Mouse (Mus musculus): ENCODE data around the gene Ppp1r9a.

DNA sequence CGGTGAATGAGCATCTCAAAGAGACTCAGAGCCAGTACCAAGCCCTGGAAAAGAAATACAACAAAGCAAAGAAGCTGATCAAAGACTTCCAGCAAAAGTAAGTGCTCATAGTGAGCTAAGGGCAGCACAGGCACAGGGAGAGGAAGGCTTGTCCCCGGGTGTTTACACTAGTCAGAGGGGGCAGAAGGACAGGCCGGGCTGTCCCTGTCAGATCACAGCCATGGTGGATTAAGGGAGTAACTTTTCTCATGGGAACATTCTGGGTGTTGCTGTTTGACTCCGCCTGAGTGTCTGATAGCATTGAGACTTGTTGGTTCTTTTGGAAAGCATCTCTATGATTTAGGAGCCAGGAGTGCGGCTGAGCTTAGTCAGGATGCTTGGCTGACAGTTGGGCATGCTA is 211.0 kb downstream of the Ppp1r9a start:
- TF ChIP-seq CTCF (IDR thresholded peaks at IDR 0.05; ENCODE audit: low read depth) (no peak), EP300 (IDR thresholded peaks at IDR 0.05; ENCODE audit: low read depth) (no peak)
